Mouse (Mus musculus) left cerebral cortex, adult 8-10 months (tissue): ENCODE results near the gene Arrdc3. TPM values are rescaled to one million over a fixed set of nuclear protein-coding genes. Genes with fewer than 3 reads are reported as not detected.

Experiments used
- DNase-seq, 2 experiments: peaks; one replicate each; pipeline ENCODE4 v3.0.0; 2022; ENCODE audit warnings: low spot score in 2 of 2
- total RNA-seq, 4 experiments: library from RNA; stranded (reverse); gene quantifications; 2 replicates each; pipeline ENCODE4 v1.2.4; 2022

The Arrdc3 gene
- total RNA-seq, 4 experiments from 2014 or later, result 42.5 to 55.6 (median 46.6) TPM

GRCm38 (mm10) chr13:80920939-80921338, 37.8 kb downstream of the Arrdc3 start:
- DNase-seq, result no peak

GRCm38 (mm10) chr13:80921593-80922327, 38.6 kb downstream of the Arrdc3 start:
- no peak for DNase-seq

DNA sequence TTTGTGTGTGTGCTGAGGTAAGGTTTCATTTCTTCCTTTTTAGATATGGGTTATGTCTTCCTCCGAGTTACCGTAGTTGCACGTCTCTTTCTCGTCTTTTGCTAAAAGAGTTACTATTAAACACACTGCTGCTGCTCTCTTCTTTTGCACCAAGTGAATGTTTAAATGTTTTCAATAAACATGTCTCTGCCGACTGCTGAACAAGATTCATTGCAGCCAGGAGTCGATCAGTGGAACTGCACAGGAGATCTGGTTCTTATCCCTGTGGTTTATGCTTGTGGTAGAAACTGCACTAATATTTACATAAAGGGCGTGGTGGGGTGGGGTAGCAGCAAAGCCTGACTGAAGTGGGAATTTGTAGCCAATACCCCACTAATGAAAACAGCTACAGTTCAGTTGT, 45.0 kb downstream of the Arrdc3 start:
- DNase-seq, result no peak

GRCm38 (mm10) chr13:80930030-80930429, 46.8 kb downstream of the Arrdc3 start:
- no peak for DNase-seq

- DNase-seq, result no peak
Observed at GRCm38 (mm10) chr13:80932816-80933402, 49.7 kb downstream of the Arrdc3 start.

GRCm38 (mm10) chr13:80936426-80936825, 53.2 kb downstream of the Arrdc3 start:
- no peak for DNase-seq

DNA sequence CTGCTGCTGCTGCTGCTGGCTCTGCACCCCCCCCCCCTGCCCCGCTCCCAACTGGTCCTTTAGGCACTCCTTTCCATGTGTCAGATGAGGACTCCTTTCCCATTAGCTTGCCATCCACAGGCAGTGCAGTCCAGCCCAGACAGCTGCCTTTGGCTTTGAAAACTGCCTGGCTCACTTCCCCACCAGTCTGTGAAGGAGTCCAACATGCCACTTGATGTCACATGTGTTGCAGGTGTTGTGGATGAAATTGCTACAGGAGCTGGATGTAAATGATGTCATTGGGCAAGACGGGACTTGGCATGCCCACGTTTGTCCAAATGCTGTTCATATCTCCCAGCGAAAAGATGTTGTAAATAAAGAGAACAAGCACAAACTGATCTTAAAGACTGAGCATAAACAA, 56.0 kb downstream of the Arrdc3 start:
- no peak for DNase-seq

DNA sequence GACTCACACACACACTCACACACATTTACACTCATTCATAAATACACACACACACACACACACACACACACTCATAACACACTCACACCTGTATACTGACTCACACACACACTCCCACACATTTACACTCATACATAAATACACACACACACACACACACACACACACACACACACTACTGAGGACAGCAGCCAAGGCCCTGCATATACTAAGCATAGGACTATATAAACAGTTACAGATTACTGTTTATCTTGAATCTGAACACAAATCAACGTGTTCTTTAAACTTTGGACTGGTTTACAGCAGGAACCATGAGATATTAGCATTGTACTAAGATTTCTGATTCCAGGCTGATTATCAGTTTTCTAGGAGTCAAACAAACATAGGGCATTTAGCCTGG, 56.7 kb downstream of the Arrdc3 start:
- DNase-seq, result no peak

GRCm38 (mm10) chr13:80940421-80940820, 57.2 kb downstream of the Arrdc3 start:
- DNase-seq, result no peak

DNA sequence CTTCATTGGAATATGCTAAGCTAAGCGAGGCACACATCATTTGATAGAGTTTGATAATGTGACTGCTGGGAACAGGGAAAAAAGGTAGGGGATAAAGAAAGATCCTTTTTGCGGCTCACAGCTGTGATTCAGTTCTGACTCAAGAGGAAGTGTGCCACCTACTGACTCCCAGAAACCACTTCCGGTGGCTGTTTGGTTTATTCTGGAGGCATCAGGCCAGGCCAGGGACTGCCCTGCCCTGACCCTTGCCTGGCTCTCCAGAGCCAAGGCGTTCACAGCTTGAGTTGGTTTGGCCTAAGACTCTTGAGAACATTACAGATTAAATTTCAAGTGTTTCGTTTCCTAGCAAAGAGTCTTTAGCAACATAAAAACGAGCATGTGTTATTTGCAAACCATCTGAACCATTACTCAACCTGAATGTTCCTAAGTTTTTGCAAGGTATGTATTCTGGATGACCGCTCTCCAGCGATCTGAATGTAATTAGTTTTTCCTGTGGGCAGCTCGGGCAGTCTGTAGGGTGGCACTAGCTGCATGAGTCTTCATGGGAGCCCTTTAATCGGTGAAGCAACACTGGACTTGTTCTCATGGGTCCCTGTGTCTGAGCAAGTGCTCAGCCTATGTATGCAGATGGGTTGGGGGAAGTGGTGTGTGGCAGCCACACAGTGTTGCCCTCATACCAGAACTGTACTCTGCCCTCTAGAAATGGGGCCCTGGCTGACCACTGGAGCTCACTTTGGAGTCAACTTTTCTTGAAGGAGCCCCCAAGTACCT, 57.9 kb downstream of the Arrdc3 start:
- DNase-seq, result no peak

GRCm38 (mm10) chr13:80944532-80944931, 61.3 kb downstream of the Arrdc3 start:
- DNase-seq, result no peak
